Comparison of ENCODE assay signal across 19 mouse cellular contexts in genomic region chr6:135691561-135691960, GRCm38 (mm10).
DNase-seq lines count a peak whose midpoint lies in the region; ATAC-seq and TF ChIP-seq lines count a peak whose summit lies in the region.
"Had no signal": no experiment of that assay in that cellular context is flagged by ENCODE, and none has a peak within 500 bp of the region (broad histone marks: within the 10 kb centered on the region; RNA-seq: fewer than 3 reads in every experiment).

No protein-coding gene starts in this region.

- no peak for ATAC-seq in liver, embryonic 14.5 days (ENCODE audit: insufficient read depth)
- no peak for ATAC-seq in Patski
- ATAC-seq: midbrain, embryonic 16.5 days had no signal

- WGBS in liver, embryonic 14.5 days (ENCODE audit: insufficient replicate concordance): 77% methylated on average over 7 of the region's 7 CpGs

- intact Hi-C loops in gastrocnemius, adult 2 months (cut with DNase I): no loop called here
- intact Hi-C loops in left cerebral cortex, postnatal 4 days (cut with DNase I): no loop called here

- H3K36me3 ChIP-seq in liver, embryonic 14.5 days (replicated peaks; ENCODE audit: control insufficient read depth, insufficient read depth, low read depth): no peaks in the 10 kb centered on the region
- H3K36me3 ChIP-seq: embryonic facial prominence, embryonic 10.5 days had no signal

- no peak overlapping the region for H3K9ac ChIP-seq in liver, embryonic 14.5 days (replicated peaks)

- no peaks in the 10 kb centered on the region for H3K27me3 ChIP-seq in liver, embryonic 14.5 days (ENCODE audit: control insufficient read depth, insufficient read depth, low read length)
- no peaks in the 10 kb centered on the region for H3K27me3 ChIP-seq in Patski

- H3K4me2 ChIP-seq in liver, embryonic 14.5 days (ENCODE audit: low read depth): no peak overlapping the region

- CTCF ChIA-PET in Patski (lab: Charles Lee): no interaction called here

- in situ Hi-C loops in Patski (cut with MboI; ENCODE audit: low pct_unique_long_range_greater_than_20kb): no loop called here

- no peaks in the 10 kb centered on the region for H3K9me3 ChIP-seq in liver, embryonic 14.5 days (ENCODE audit: control insufficient read depth, low read length)

- POLR2A ChIA-PET in Patski (lab: Charles Lee): no interaction called here

- no peak for DNase-seq in gastrocnemius, adult 2 months
- DNase-seq in gastrocnemius, postnatal 25 days: no peak
- no peak for DNase-seq in liver, embryonic 14.5 days (ENCODE audit: low read depth in 3 of 3, low spot score in 3 of 3)
- DNase-seq in liver: no peak
- DNase-seq in 416B (ENCODE audit: low read depth): peak; percentile 21
- no peak for DNase-seq in Patski (ENCODE audit: low read depth, low spot score)
- DNase-seq in left cerebral cortex, postnatal 4 days: no peak
- no peak for DNase-seq in neural tube, embryonic 10.5 days (ENCODE audit: extremely low spot score, low spot score)
- DNase-seq: cerebellum, adult 11-12 months; cerebellum, postnatal 36 days; gastrocnemius, postnatal 36 days; kidney, adult 18-20 months; kidney, postnatal 4 days; layer of hippocampus, postnatal 36 days; lung, adult 2 months; right cerebral cortex, postnatal 4 days had no signal

- no peaks in the 10 kb centered on the region for H3K4me1 ChIP-seq in liver, embryonic 14.5 days (replicated peaks; ENCODE audit: control insufficient read depth in 2 of 2, insufficient read depth in 2 of 2, low read length in 1 of 2)
- H3K4me1 ChIP-seq: embryonic facial prominence, embryonic 10.5 days had no signal

- peak; percentile 13; the same call in 1 of the 2 replicates for TF ChIP-seq CTCF in gastrocnemius, adult 2 months (IDR thresholded peaks at IDR 0.05)
- TF ChIP-seq CTCF in liver, embryonic 14.5 days (IDR thresholded peaks at IDR 0.05; ENCODE audit: low read depth): peak; percentile 50
- peak; percentile 42 for TF ChIP-seq CTCF in Patski (IDR thresholded peaks at IDR 0.05)

- no peak for TF ChIP-seq EP300 in liver, embryonic 14.5 days (IDR thresholded peaks at IDR 0.05; ENCODE audit: low read depth)

- H3K4me3 ChIP-seq in gastrocnemius, adult 2 months: no peak overlapping the region
- H3K4me3 ChIP-seq in liver, embryonic 14.5 days (ENCODE audit: insufficient read depth in 1 of 2, low read depth in 2 of 2, low read length in 2 of 2): no peak overlapping the region
- H3K4me3 ChIP-seq: embryonic facial prominence, embryonic 10.5 days; erythroblast, embryonic 14.5 days had no signal

- no peak overlapping the region for H3K27ac ChIP-seq in gastrocnemius, adult 2 months
- no peak overlapping the region for H3K27ac ChIP-seq in liver, embryonic 14.5 days
- H3K27ac ChIP-seq: embryonic facial prominence, embryonic 10.5 days had no signal
